Mouse (Mus musculus) heart, postnatal 4 days (tissue): ENCODE measurements at regions not wholly inside any gene's neighbourhood (a gene's known extent, or its start where the extent isn't known, plus 50 kb on each side); places are given as distances from the start of the nearest gene placed in this dataset.

ENCODE experiments used
- DNase-seq: peaks from one replicate; pipeline ENCODE4 v3.0.0; 2021

- DNase-seq: no peak
Observed at GRCm38 (mm10) chr2:131672646-131673045, 110.6 kb upstream of the Adra1d start.

GRCm38 (mm10) chr2:131672223-131672622 is 110.1 kb upstream of the Adra1d start:
- no peak for DNase-seq

GRCm38 (mm10) chr2:131670876-131671275 is 108.8 kb upstream of the Adra1d start:
- DNase-seq: no peak

- no peak for DNase-seq
Observed at GRCm38 (mm10) chr2:131667874-131668273, 105.8 kb upstream of the Adra1d start.

GRCm38 (mm10) chr2:131666841-131667364 is 104.8 kb upstream of the Adra1d start:
- no peak for DNase-seq

- no peak for DNase-seq
Observed at GRCm38 (mm10) chr2:131664575-131664974, 102.5 kb upstream of the Adra1d start.

- DNase-seq: no peak
Observed at GRCm38 (mm10) chr2:131663199-131663809, 101.2 kb upstream of the Adra1d start.

GRCm38 (mm10) chr2:131652197-131652596 is 90.1 kb upstream of the Adra1d start:
- peak; percentile 37 for DNase-seq

- no peak for DNase-seq
Observed at GRCm38 (mm10) chr2:131650611-131651153, 88.6 kb upstream of the Adra1d start.

- DNase-seq: no peak
Observed at GRCm38 (mm10) chr2:131644166-131644858, 82.2 kb upstream of the Adra1d start.

GRCm38 (mm10) chr2:131642456-131642855 is 80.4 kb upstream of the Adra1d start:
- DNase-seq: no peak

- DNase-seq: no peak
Observed at GRCm38 (mm10) chr2:131638996-131639605, 77.0 kb upstream of the Adra1d start.

GRCm38 (mm10) chr2:131635791-131636190 is 73.7 kb upstream of the Adra1d start:
- DNase-seq: no peak

GRCm38 (mm10) chr2:131617916-131618315 is 55.8 kb upstream of the Adra1d start:
- DNase-seq: no peak

- no peak for DNase-seq
Observed at GRCm38 (mm10) chr2:131612486-131612885, 50.4 kb upstream of the Adra1d start.
